Mouse (Mus musculus) thymus, adult 2 months (tissue): Measurements from ENCODE around the gene Pla2g3. TPM values are rescaled to one million over a fixed set of nuclear protein-coding genes. Genes with fewer than 3 reads are reported as not detected.
A peak's percentile ranks its signal among the peaks of the same experiment; 100 is the strongest.

ENCODE experiments used
- DNase-seq: peaks from one replicate; pipeline ENCODE4 v3.0.0; 2021
- H3K27ac ChIP-seq: fragments of 200-500 bp; 2 replicates; pipeline ENCODE4 v1.5.1; 2012; ENCODE audit warnings: low read length, control low read depth; ENCODE audit not compliant: control insufficient read depth, insufficient read depth
- H3K27me3 ChIP-seq: fragments of 200-500 bp; 2 replicates; pipeline ENCODE4 v1.6.1; 2012; ENCODE audit warnings: mild to moderate bottlenecking, low read length, moderate library complexity, mixed read lengths; ENCODE audit not compliant: control insufficient read depth, insufficient read depth
- H3K36me3 ChIP-seq: fragments of 200-500 bp; 2 replicates; pipeline ENCODE4 v1.6.1; 2012; ENCODE audit warnings: mild to moderate bottlenecking, low read length, moderate library complexity; ENCODE audit not compliant: control insufficient read depth, insufficient read depth
- H3K4me1 ChIP-seq: fragments of 200-500 bp; replicated peaks from 2 replicates; pipeline ENCODE4 v1.6.1; 2012; ENCODE audit warnings: low read length; ENCODE audit not compliant: control insufficient read depth, insufficient read depth
- H3K4me3 ChIP-seq: fragments of 200-500 bp; 2 replicates; pipeline ENCODE4 v1.5.1; 2012; ENCODE audit warnings: mild to moderate bottlenecking, low read length, control low read depth, moderate library complexity; ENCODE audit not compliant: control insufficient read depth, insufficient read depth
- CTCF ChIP-seq: fragments of 200-500 bp; IDR thresholded peaks from 2 replicates; pipeline ENCODE4 v1.5.1; 2012; ENCODE audit warnings: mild to moderate bottlenecking, control low read depth, low read length, moderate library complexity, borderline replicate concordance; ENCODE audit not compliant: control insufficient read depth, poor library complexity, insufficient read depth; ENCODE audit errors: extremely low read depth
- POLR2A ChIP-seq: fragments of 200-500 bp; IDR thresholded peaks from 2 replicates; pipeline ENCODE4 v1.6.1; 2012; ENCODE audit warnings: mild to moderate bottlenecking, low read length, control low read depth, moderate library complexity; ENCODE audit not compliant: control insufficient read depth, poor library complexity, insufficient read depth; ENCODE audit errors: extremely low read depth
- WGBS: fragments of 180-500 bp; shearing (Covaris S2); methylation state at CpG from one replicate; pipeline ENCODE4 v1.1.7; 2018; 5-methylcytosine and 5-hydroxymethylcytosine counted together
- polyA plus RNA-seq: library from polyadenylated mRNA; depleted of rRNA; stranded (reverse); fragments of >200 nt; gene quantifications from 2 replicates; pipeline ENCODE4 v1.2.3, GENCODE M21; 2012

The Pla2g3 gene
- polyA plus RNA-seq, 1 experiment = 1.9 TPM

DNA sequence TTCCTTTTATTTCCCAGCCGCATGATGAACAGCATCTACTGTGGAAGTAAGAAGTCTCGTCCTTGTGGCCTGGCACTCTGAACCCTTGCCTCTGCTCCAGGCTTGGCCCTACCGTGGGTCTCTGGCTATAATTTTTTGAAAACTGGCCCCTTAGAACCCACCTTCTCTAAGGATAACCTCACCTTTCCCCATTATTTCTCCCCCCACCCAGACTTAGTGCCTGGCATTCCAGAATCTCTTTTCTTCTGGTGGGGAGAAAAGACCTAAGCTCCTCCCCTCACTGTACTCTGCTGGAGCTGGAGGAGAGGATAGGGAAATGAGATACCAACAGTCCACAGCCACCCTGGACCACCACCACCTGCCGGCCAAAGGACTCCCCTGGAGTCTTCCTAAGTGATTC, 27.1 kb downstream of the Pla2g3 start:
- DNase-seq = no peak
- Histone ChIP-seq H3K27me3 (no peaks in the 10 kb centered on the region; the same call in 1 of the 2 replicates), H3K36me3 (no peaks in the 10 kb centered on the region), H3K27ac (no peak overlapping the region), H3K4me3 (peak overlapping the region; percentile 45; the same call in 1 of the 2 replicates), H3K4me1 (peaks cover 23% of the 10 kb centered on the region)
- 53% methylated on average over 4 of the region's 4 CpGs for WGBS
- no peak for TF ChIP-seq CTCF
- no peak for TF ChIP-seq POLR2A

DNA sequence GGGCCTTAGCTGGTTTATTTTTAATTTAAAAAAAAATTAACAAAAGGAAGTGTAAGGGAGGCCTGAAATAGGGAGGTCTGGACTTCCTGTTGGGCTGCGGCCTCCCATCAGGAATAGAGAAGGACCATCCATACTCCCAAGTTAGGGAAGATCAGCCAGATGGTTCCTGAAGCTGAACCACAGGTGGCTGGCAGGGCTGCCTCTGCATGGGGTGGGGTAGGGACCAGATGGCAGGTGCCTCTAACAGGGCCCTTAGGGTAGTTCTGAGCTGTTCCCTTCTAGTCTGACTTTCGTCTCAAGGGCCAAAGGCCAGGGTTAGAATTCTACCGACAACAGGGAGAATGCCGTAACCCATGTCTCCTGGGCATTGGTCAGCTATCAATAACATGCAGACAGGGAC, 27.6 kb downstream of the Pla2g3 start:
- peaks cover 22% of the 10 kb centered on the region for H3K4me1 ChIP-seq
- no peak overlapping the region for H3K4me3 ChIP-seq
- H3K27me3 ChIP-seq = no peaks in the 10 kb centered on the region; the same call in 1 of the 2 replicates
- TF ChIP-seq POLR2A = no peak
- no peak for TF ChIP-seq CTCF
- no peak for DNase-seq
- no peak overlapping the region for H3K27ac ChIP-seq
- no peaks in the 10 kb centered on the region for H3K36me3 ChIP-seq
- WGBS = 93% methylated on average over 4 of the region's 4 CpGs

DNA sequence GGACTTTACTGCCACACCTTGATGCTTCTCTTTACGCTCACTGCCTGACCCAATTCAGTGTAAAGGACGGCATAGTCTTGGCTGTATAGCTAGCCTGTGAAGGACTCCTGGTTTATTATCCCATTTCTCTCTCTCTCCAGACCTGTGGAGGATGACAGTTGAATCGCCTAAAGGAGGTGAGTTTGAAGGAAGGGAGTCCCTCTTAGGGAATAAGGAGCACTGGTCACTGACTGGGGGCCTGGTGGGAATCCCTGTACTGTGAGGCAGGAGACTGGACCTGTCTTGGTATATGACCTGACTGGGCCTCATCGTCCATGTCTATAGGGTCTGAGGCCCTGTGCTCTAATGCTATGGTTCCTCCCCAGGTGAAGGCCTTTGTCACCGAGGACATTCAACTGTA, 28.0 kb downstream of the Pla2g3 start:
- no peak for DNase-seq
- no peak for TF ChIP-seq CTCF
- Histone ChIP-seq H3K27ac (no peak overlapping the region), H3K4me3 (no peak overlapping the region), H3K27me3 (no peaks in the 10 kb centered on the region; the same call in 1 of the 2 replicates), H3K4me1 (peaks cover 22% of the 10 kb centered on the region), H3K36me3 (no peaks in the 10 kb centered on the region)
- 90% methylated on average over 5 of the region's 5 CpGs for WGBS

GRCm38 (mm10) chr11:3516859-3517845, 29.1 kb downstream of the Pla2g3 start:
- Histone ChIP-seq H3K27ac (no peak overlapping the region), H3K36me3 (no peaks in the 10 kb centered on the region), H3K27me3 (no peaks in the 10 kb centered on the region; the same call in 1 of the 2 replicates), H3K4me1 (peaks cover 22% of the 10 kb centered on the region), H3K4me3 (peak overlapping the region; percentile 27)
- 3% methylated on average over 50 of the region's 50 CpGs for WGBS
- TF ChIP-seq CTCF (no peak), POLR2A (no peak)
- no peak for DNase-seq

GRCm38 (mm10) chr11:3517846-3518732, 30.0 kb downstream of the Pla2g3 start:
- Histone ChIP-seq H3K4me3 (0 out of 2 replicates have a peak overlapping the region, but pooled peaks have one; percentile 27), H3K27me3 (no peaks in the 10 kb centered on the region; the same call in 1 of the 2 replicates), H3K36me3 (no peaks in the 10 kb centered on the region), H3K27ac (no peak overlapping the region), H3K4me1 (peaks cover 22% of the 10 kb centered on the region)
- TF ChIP-seq POLR2A = no peak
- TF ChIP-seq CTCF = no peak
- WGBS = 58% methylated on average over 13 of the region's 13 CpGs
- DNase-seq = no peak
